Mouse (Mus musculus) granulocyte monocyte progenitor cell, adult 5-6 weeks (primary cell): ENCODE results near the gene Cpa1. TPM values are rescaled to one million over a fixed set of nuclear protein-coding genes. Genes with fewer than 3 reads are reported as not detected.

Source experiments
- ATAC-seq: replicated peaks from 2 replicates; pipeline ENCODE4 v1.8.0; 2016; ENCODE audit warnings: mild to moderate bottlenecking, moderate TSS enrichment, inconsistent platforms; ENCODE audit not compliant: poor library complexity, severe bottlenecking
- total RNA-seq, 2 experiments: library from RNA; stranded (forward) in 1 of 2; stranded (reverse) in 1 of 2; fragments of 200-712, 200-1000 nt in 1 of 2; fragments of >200 nt in 1 of 2; fragmentation: Nextera tagmentation in 1 of 2; gene quantifications; 2 replicates each; pipeline ENCODE4 v1.2.3; 2014 to 2017

Gene Cpa1
- total RNA-seq, 2 experiments from 2014 or later, result not detected

DNA sequence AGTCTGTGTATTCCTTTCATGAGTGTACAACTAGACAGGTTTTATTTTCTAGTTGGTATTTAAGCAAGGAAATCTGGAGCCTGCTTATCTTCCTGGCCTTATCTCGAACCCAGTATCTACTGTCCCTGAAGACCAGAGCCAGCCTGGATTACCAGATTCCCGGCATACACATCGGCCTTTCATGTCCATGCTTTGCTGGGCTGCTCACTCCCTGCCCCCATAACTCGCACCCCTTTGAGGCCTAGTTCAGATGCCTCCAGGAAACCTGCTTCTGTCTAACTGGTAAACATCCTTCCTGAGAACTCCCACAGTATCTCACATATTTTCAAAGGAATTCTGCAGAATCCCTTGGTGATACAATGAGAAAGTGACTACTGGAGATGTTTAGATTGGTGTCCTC is 26.3 kb downstream of the Cpa1 start:
- no peak for ATAC-seq

DNA sequence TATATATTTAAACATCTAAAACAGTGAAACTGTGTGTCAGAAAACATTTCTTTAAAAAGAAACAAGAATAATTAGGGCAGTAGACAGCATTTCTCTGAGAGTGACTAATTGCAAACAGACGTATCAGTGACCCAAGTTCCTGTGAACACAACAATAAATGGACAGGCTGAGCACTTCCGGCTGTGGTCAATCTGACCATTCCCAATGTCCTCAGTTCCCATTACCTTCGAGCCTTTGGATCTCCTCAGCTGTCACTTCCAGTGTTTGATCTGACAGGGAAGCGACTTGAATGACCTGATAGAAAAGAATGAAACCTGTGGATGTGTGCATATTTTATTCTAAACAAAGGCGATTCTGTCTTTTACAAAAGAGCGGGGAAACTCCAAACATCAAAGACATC is 27.0 kb downstream of the Cpa1 start:
- no peak for ATAC-seq

DNA sequence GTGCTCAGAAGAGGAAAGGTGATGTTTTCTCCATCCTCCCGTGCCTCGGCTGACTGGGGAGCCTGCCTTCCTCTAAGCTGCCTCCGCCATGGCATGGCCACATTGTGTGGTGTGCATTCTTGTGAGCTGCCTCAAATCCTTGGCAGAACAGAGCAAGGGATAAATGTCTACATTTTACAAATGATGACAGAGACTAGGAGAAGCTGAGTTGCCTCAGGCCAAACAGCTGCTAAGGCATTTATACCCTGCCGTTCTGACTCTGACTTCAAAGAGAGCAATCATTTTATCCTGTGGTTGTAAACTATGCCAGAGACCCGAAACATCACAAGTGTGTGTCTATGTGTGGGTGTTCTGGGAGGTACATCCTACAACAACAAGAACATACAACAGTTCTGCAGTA is 28.6 kb downstream of the Cpa1 start:
- no peak for ATAC-seq

DNA sequence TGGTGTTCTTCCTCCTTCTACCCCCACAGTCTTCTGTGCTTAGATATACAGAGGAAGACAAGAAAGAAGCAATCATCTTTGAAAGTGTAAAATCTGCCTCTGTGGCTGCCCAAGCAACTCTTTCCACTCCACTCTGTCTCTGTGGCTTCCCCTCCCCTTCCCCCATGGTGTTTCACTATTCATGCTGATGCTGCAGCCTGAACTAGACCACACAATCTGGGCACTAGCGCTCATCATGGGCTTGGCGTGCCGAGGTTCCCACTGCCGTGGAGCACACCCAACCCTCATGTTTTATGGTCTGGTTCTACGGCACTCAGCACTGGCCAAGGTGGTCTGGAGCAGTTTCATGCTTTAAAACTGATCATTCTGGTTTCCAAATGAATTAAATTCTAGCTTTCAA is 32.7 kb downstream of the Cpa1 start:
- ATAC-seq, result peak; percentile 42; the same call in 1 of the 2 replicates

DNA sequence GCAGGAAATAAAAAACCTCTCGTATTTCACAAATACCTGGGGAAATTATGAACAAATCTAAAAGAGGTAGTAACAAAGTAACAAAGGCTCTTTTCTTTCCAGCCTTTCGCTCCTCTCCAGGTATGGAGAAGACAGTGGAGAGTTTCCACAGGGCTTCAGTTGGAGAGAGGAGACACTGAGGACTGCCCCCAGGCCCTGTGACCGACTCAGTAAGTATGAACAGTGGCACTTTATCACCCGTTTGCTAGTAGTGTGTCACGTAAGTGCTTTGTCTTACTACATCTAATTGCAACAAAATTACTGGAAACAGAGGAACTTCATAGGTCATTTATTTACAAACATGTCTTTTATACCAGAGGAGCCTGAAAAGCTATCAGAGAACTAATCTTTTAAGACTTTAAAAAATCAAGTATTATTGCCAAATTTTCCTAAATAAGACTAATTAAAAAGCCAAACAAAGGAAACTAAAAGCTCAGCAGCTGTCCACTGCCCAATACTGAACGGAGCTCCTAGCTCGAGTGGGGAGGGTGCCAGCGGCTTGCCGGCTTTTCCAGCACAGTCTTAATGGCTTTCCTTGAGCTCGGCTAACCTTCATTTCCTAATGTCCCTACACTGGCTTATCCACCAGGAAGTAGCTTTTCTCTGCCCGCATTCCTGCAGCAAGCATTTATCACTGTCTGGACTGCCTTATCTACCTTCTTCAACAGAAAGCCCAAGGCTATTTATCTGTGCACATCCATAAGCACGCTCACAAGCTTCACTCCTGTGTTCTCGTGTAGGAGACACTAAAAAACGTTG is 34.9 kb downstream of the Cpa1 start:
- no peak for ATAC-seq

DNA sequence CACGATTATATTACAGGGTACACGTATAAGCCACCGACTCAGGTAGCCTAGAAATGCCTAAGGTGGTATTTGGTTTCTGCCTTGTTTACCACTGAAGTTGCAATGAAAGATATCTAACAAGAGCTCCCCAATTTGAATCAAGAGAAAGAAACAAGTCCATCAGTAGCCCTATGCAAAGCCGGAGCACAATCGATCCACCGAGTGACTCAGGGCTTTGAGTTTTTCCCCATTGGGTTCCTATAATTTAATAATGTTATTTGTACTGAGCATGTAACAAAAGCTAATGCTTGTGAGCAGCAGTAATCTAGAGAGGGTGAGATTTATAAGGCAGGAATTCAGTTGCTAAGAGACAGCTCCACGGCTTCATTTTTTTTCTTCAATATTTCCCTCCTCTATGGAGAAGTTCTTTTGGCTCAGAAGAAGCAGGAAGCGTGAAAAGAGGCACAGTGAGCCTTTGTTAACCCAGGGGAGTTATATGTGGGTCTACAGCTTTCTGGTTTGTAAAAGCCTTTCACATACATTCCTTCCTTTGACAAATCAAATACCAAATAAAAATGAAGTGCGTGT is 35.8 kb downstream of the Cpa1 start:
- no peak for ATAC-seq

DNA sequence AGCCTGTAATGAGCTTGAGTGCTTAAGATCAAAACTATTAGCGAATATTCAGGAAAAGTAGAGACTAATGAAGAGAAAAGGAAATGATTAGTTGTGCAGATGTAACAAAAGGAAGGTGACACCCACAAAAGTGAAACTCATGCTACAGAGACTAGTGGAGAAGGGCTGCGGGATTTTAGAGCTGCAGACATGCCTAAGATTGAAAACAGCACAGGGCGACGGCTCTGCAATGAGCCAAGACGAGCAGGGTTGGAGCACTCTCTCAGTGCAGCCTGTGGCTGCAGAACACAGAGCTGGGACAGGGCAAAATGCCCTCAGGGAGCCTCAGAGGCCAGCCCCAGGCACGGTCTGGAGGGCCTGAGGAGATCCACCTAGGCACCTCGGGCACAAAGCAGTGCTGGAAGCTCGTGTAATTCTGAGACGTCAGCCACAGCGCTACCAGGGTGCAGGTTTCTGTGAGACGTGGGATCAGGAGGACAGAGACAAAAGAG is 36.3 kb downstream of the Cpa1 start:
- peak; percentile 33; the same call in 1 of the 2 replicates for ATAC-seq

DNA sequence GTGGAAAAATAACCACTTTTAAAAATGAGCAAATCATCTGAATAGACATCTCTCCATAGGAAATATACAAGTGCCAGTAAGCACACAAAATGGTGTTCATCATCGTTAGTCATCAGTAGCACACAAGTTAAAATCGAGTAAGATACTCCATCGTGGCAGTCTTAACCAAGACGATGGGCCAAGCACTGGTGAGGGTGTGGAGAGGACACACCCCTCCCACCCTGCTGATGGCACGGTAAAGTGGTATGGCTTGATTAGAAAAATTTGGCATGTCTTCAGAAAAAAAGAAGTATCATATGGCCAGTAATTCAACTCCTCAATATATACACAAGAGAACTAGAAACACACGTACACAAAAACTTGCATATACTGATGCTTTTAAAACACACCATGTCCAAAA is 37.5 kb downstream of the Cpa1 start:
- ATAC-seq, result no peak

DNA sequence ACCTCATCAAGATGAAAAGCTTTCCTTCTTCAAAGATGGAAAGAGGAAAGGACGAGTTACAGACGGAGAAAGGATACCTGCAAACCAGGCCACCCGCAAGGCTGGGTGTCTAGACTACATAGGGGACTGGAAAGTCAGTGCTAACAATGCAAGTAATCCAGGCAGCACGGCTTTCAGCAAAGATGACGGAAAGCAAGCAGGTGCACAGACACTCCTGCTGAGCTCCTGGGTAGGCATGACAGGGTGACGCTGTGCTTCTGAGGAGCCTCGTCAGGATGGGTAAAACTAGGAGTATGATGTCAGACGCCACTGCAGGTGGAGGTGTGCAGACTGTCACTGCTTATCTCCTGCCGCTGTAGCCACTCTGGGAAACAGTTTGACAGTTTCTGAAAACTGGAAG is 38.6 kb downstream of the Cpa1 start:
- no peak for ATAC-seq

DNA sequence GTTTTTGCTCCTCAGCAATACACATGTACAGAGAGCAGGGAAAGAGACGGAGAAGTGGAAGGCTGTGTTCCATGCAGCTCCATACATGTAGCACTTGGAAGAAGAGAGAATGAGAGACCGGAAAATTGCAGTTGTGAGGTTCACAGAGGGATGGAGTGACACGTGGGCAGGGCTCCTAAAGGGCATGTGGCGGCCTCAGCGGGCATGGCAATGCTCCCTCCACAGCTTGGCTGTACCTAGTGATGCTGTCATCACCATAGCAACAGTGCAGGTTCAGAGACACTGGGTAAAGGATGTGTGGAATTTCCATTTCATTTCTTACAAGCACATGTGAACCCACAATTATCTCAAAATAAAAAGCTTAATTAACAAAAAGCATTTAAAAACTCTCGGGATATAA is 39.5 kb downstream of the Cpa1 start:
- no peak for ATAC-seq

DNA sequence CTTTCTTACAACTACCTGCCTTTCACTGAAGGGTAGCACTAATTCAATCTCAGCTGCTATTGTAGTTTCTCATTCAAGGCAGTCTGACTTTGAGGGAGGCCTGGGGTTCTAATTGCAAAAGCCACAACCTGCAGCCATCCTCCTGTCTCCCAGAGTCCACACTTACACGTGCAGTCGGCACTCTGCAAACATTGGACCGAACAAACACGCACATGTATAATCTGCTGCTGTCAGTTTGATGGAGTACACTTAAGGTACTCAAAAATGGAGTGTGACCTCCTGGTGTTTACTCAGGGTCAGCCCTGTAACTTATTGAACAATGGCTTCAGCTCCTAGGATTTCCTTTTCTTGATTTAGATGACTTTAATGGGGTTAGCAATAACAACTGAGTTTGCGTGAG is 40.5 kb downstream of the Cpa1 start:
- ATAC-seq, result no peak

DNA sequence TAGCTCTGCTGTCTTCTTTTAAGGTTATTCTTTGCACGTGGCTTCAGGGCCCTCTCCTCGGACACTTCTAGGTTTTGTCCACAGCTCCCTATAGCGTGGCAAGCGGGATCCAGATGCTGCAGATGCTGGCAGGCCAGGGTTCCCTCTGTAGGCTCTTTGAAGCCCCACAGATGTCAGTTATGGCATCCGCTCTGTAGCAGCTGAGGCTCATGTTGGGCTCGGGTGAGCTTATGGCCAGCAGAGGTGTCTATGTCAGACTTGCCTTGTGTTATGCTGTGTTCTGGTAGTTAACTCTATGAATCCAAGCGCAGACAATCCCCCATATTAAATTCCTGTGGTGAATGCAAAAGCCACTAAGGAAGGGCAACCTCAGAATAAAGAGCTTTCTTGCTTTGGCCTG is 41.4 kb downstream of the Cpa1 start:
- no peak for ATAC-seq

DNA sequence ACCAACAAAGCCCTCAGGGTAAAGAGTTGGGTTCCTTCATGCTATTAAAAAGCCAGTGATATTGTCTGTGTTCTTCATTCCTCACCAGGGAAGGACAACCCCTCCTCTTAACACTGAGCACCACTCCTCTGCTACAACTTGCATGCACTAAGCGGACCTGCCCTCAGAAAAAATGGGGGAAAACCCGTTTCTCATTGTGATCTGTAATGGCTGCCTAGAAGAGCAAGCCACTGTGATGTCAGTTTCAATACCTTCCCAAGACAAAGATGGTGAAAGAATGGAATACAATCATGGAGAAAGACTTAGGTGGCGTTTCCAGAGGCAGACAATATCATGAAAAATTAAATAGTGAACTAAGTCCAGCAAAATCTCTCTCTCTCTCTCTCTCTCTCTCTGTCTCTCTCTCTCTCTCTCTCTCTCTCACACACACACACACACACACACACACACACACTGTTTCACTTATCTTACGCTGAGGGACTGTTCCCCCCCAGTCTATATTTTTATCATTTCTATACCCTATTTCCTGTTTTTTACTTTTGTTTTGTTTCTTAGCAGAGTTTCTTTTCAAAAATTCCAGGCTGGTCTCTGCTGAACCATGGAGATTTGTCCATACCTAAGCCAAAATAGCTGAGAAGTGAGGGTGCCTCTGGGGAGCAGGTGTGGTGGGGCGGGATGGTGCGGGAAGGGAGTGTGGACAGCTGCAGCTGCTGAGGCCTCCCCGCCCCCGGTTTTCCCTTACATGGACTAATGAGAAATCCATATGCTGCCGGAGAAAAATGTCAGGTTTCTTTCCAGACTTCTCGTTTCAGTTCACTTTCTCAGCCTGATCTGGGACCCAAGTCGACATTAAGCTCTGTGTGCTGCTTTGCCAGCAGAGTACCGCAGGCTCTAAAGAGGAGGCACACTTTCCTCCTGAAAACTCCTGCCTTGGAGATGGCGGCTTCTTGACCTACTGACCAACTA is 43.2 kb downstream of the Cpa1 start:
- ATAC-seq, result no peak

DNA sequence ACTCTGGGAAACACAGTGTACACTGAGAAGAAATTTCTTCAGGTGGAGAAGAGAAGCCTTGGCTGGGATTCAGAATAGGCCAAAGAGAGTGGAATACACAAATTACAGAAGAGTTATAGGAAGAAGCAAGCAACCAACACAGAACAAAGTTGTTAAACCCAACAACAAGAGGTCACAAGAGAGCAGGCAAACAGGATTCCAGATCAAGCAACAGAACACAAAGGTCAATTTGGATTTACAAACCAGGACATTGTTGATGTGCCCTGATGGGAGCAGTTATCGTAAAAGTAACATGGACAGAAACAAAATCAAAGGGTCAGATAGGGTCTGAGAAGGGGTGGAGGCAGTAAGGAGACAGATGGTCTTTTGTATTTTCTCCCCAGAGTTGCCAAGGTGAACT is 45.6 kb downstream of the Cpa1 start:
- no peak for ATAC-seq

DNA sequence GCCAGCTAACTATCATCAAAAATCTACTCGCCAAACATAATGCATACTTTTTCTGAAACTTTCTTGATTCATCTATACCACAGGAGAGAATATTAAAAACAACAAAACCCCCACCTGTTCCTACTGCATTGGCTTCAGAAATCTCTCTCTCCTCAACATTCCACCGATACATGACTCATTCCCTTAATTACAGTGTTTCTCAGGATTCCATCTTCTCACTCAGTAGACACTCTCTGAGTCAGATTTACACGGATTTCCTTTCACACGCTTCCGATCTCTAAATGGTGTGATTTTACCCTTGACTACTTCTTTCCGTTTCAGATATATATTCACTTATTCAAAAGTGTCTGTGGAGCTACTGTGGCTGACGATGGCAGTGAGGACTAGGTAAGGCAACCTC is 48.2 kb downstream of the Cpa1 start:
- ATAC-seq, result no peak

DNA sequence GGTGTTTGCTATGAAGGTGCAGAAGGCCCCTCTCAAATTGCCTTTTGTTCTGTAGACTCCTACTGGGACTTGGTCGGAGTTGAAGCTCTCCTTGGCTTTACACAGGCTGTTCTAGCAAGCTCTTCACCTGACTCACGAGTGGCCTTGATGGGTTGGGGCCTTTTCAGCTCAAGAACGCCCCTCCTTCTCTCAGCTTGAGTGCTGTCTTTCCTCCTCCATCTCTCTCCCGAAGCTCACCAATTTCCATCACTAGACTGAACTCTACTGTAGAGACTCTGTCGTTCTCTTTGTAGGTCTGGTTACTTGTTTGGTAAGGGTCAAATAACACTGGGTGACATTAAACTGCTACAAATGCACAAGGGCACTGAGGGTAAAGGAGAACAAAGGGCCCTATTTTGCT is 53.8 kb downstream of the Cpa1 start:
- no peak for ATAC-seq

DNA sequence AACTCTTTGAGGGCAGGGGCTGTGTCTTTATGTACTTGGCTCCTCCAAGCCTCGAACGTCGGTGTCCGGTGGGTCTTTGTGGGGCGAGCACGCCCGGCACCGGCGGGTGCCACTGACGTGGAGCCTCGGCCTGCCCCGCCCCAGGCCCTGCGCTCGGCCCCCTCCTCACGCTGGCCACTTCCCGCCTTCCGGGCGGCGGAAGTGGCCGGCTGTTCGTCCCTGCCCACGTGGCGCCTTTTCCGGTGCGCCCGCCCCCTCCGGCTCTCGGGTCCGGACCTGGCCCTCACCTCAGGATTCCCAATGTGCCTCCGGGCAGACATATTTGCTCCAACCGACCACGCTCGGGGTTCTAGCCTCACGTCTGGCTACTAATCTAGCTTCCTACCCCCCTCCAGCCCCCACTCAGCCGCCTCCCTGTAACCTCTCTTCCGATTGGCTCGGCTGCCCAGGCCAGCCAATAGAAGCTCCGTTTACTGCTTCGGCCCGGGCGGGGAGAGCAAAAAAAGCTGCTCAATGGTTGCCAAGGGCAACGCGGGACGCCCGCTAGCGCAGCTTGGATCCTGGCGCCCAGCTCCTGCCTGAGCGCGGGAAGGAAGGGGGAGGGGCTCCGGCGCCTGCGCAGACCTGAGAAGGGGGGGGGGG is 54.5 kb downstream of the Cpa1 start, which contains the start of gene Cep41:
Gene Cep41 (minus strand): TSS at position 400 of the 642 bp plus-strand sequence.
- peak; percentile 99 for ATAC-seq

DNA sequence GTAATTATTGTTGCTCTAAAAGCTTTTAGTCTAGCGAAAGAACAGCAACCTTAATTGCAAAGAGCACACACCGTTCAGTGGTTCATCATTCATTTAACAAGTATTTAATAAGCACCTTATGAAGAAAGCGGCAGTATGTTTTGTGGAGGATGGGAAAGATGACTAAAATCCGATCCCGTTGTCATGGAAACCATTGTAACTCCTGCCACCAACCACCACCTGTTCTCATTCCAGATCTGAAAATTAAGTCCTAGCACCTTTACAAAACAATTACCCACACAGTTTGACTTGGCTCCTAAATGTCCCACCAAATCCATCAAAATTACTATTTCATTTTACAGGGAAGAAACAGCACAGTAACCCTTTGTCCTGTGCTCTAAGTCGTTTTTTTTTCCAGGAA is 55.2 kb downstream of the Cpa1 start:
- ATAC-seq, result no peak
